Mouse (Mus musculus) T-cell, adult 66 days (primary cell): ENCODE results near the gene Tsc22d3. TPM values are rescaled to one million over a fixed set of nuclear protein-coding genes. Genes with fewer than 3 reads are reported as not detected.

ENCODE experiments used
- total RNA-seq, 2 experiments: library from RNA; stranded (reverse); gene quantifications; 3 replicates in 1 of 2; 4 replicates in 1 of 2; pipeline ENCODE4 v1.2.4; 2023

The Tsc22d3 gene
- total RNA-seq: 100 to 1,000 TPM; 318 to 390 TPM

DNA sequence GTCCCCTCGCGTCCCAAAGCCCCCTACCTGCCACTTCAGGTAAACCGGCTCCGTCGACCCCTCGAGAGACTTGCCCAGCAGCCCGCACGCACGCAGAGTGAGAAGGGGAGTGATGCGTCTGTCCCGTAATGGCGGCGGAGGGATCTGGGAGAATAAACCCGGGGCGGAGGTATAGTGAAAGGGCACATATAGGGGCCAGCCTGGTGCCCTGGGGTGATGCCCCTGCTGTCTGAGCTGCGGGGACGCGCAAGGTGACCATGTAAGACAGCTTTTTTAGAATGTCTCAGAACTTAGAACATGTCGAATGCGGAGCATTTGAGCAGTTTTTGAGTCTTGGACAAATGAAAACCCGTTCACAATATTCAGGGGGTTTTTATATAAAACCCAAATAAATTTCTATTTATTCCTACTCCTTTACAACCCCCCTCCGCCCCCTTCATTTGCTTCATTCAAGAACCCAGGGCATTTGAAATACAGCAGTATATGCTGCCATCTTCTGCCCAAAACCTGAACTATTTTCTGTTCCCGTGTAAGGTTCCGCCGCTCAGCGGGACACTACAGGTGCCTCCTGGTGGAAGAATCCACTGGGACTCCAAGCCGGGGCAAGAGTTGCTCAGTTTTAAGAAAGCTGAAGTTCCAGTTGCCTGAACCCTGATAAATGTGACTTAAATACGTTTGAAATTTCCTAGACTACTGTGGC, at the start of gene Tsc22d3:
Tsc22d3 (minus strand) TSS at position 250 of the 700 bp plus-strand sequence.

Other genes starting within 250 kb of the Tsc22d3 start
- 10 to 100 TPM; 45.2 to 45.4 TPM for gene Prps1, start 144.0 kb downstream of the Tsc22d3 start, total RNA-seq
- gene Mid2, start 63.9 kb upstream of the Tsc22d3 start, total RNA-seq: not detected
- gene Tex13b, start 212.8 kb upstream of the Tsc22d3 start, total RNA-seq: not detected